Mouse (Mus musculus) CH12.LX (cell line): ENCODE measurements at regions not wholly inside any gene's neighbourhood (a gene's known extent, or its start where the extent isn't known, plus 50 kb on each side); places are given as distances from the start of the nearest gene placed in this dataset.

ENCODE experiments used
- CTCF ChIP-seq, 2 experiments: IDR thresholded peaks in 1 of 2; conservative IDR thresholded peaks in 1 of 2; 2 replicates each; pipeline ENCODE4 v1.5.1; 2011 to 2012; ENCODE audit warnings: low read depth in 2 of 2, low read length in 2 of 2, improper control_type of control experiment in 1 of 2, inconsistent platforms in 1 of 2, mild to moderate bottlenecking in 1 of 2, moderate library complexity in 1 of 2
- ELF1 ChIP-seq: IDR thresholded peaks from 2 replicates; pipeline ENCODE4 v1.6.1; 2014; ENCODE audit warnings: low read depth, mild to moderate bottlenecking, inconsistent platforms, low read length, improper control_type of control experiment
- EP300 ChIP-seq: IDR thresholded peaks from 2 replicates; pipeline ENCODE4 v1.6.1; 2011; ENCODE audit warnings: low read length, improper control_type of control experiment
- KAT2A ChIP-seq: IDR thresholded peaks from 2 replicates; pipeline ENCODE4 v1.6.1; 2012; ENCODE audit warnings: low read length, improper control_type of control experiment, inconsistent platforms; ENCODE audit not compliant: insufficient replicate concordance
- MAFK ChIP-seq: IDR thresholded peaks from 2 replicates; pipeline ENCODE4 v1.6.1; 2011; ENCODE audit warnings: low read length, improper control_type of control experiment; ENCODE audit not compliant: insufficient replicate concordance
- POLR2AphosphoS2 ChIP-seq: IDR thresholded peaks from 2 replicates; pipeline ENCODE4 v1.6.1; 2011; ENCODE audit warnings: low read depth, low read length, improper control_type of control experiment
- RCOR1 ChIP-seq: conservative IDR thresholded peaks from 2 replicates; pipeline ENCODE4 v1.6.1; 2012; ENCODE audit warnings: low read depth, mild to moderate bottlenecking, inconsistent platforms, low read length, improper control_type of control experiment
- TBP ChIP-seq: conservative IDR thresholded peaks from 2 replicates; pipeline ENCODE4 v1.6.1; 2011; ENCODE audit warnings: low read depth, low read length, improper control_type of control experiment
- TCF12 ChIP-seq: IDR thresholded peaks from 2 replicates; pipeline ENCODE4 v1.6.1; 2014; ENCODE audit warnings: low read depth, mild to moderate bottlenecking, inconsistent platforms, low read length, improper control_type of control experiment
- USF2 ChIP-seq: conservative IDR thresholded peaks from 2 replicates; pipeline ENCODE4 v1.6.1; 2011; ENCODE audit warnings: low read depth, low read length, improper control_type of control experiment

- TF ChIP-seq CTCF (conservative IDR thresholded peaks at IDR 0.05 in 1 of 2, IDR thresholded peaks at IDR 0.05 in 1 of 2; ENCODE audit: low read depth in 2 of 2, low read length in 2 of 2): no peak
- TF ChIP-seq RCOR1: no peak
- no peak for TF ChIP-seq ELF1
- TF ChIP-seq MAFK: no peak
- TF ChIP-seq USF2: no peak
- TF ChIP-seq EP300: no peak
- TF ChIP-seq POLR2AphosphoS2: no peak
- TF ChIP-seq TCF12: no peak
- no peak for TF ChIP-seq KAT2A
- TF ChIP-seq TBP: no peak
Measured at GRCm38 (mm10) chr13:5566896-5567295, 294.4 kb upstream of the Klf6 start.
